Mouse (Mus musculus) liver, embryonic 12.5 days (tissue): ENCODE results near the gene Ears2. TPM values are rescaled to one million over a fixed set of nuclear protein-coding genes. Genes with fewer than 3 reads are reported as not detected.

ENCODE experiments used
- ATAC-seq: fragments of 200-750 bp; cut with Nextera tagmentation; 2 replicates; pipeline ENCODE4 v1.8.0; 2017; ENCODE audit warnings: moderate number of reproducible peaks, mild to moderate bottlenecking, moderate library complexity
- H3K27ac ChIP-seq: fragments of 300-500 bp; sonication (generic); 2 replicates; pipeline ENCODE4 v1.5.1; 2016; ENCODE audit warnings: mild to moderate bottlenecking
- H3K27me3 ChIP-seq: fragments of 300-500 bp; sonication (generic); replicated peaks from 2 replicates; pipeline ENCODE4 v1.6.1; 2016; ENCODE audit warnings: mild to moderate bottlenecking, moderate library complexity
- H3K36me3 ChIP-seq: fragments of 300-500 bp; sonication (generic); 2 replicates; pipeline ENCODE4 v1.6.1; 2016; ENCODE audit warnings: mild to moderate bottlenecking, moderate library complexity
- H3K4me1 ChIP-seq: fragments of 300-500 bp; sonication (generic); 2 replicates; pipeline ENCODE4 v1.6.1; 2016
- H3K4me2 ChIP-seq: fragments of 300-500 bp; sonication (generic); 2 replicates; pipeline ENCODE4 v1.6.1; 2016; ENCODE audit warnings: mild to moderate bottlenecking, moderate library complexity
- H3K4me3 ChIP-seq: fragments of 300-500 bp; sonication (generic); 2 replicates; pipeline ENCODE4 v1.5.1; 2016; ENCODE audit warnings: mild to moderate bottlenecking, moderate library complexity
- H3K9ac ChIP-seq: fragments of 300-500 bp; sonication (generic); 2 replicates; pipeline ENCODE4 v1.6.1; 2016; ENCODE audit warnings: mild to moderate bottlenecking, moderate library complexity
- H3K9me3 ChIP-seq: fragments of 300-500 bp; sonication (generic); replicated peaks from 2 replicates; pipeline ENCODE4 v1.6.1; 2016; ENCODE audit warnings: mild to moderate bottlenecking, moderate library complexity
- WGBS: fragments of 180-500 bp; shearing (Covaris S2); methylation state at CpG from one replicate; pipeline ENCODE4 v1.1.7; 2016; ENCODE audit not compliant: insufficient replicate concordance; 5-methylcytosine and 5-hydroxymethylcytosine counted together
- polyA plus RNA-seq: library from polyadenylated mRNA; unstranded; fragments of >200 nt; fragmentation: Nextera tagmentation; extraction: Ambion mirVana; gene quantifications from 2 replicates; pipeline ENCODE4 v1.2.1, GENCODE M21; 2016

Ears2 gene
- polyA plus RNA-seq, 1 experiment from 2014 or later: 10.8 TPM

DNA sequence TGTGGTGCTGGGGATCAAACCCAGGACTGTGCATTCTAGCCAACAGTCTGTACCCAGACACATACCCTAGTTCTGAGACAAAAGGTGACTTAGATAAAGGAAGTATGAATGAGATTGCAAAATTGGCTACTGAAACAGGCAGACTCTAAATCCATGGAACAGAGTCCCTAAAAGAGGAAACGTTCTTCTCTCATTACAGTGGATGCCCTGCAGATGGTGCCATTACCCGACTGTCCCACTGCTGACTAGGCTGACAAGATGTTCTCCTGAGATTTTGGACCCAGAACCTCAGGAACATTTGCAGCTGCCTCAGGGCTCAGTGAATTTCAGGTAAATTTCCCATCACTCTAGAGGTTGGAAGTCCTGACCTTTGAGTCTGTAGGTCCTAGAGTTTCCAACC lies 32.7 kb downstream of the Ears2 start:
- WGBS: 20% methylated on average over 2 of the region's 2 CpGs

DNA sequence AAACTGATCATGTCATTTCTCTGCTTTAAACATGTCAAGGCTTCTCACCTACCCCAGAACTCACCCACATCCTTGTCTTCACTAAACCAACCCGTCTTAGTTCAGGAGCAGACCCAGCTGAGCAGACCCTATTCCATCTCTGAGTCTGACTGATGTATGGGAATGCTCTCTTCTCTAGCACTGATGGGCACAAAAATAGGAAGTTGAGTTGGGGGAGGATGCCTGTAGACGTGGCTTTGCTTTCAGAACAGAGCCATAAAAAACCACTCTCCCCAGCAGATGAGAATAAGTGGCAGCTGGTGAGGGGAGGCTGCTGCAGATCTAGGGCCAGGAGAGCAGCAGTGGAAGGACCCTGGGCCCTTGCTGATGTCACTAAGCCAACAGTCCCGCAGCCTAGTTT lies 33.7 kb downstream of the Ears2 start:
- H3K4me1 ChIP-seq: no peaks in the 10 kb centered on the region; the same call in 1 of the 2 replicates
- no peak overlapping the region for H3K27ac ChIP-seq
- peaks cover 7% of the 10 kb centered on the region for H3K36me3 ChIP-seq
- ATAC-seq: no peak
- no peak overlapping the region for H3K9ac ChIP-seq
- H3K27me3 ChIP-seq: no peaks in the 10 kb centered on the region
- no peak overlapping the region for H3K4me2 ChIP-seq
- WGBS: 43% methylated on average over 3 of the region's 3 CpGs
- H3K4me3 ChIP-seq: no peak overlapping the region
- no peaks in the 10 kb centered on the region for H3K9me3 ChIP-seq

More for the DNA sequence above, 32.7 kb downstream of the Ears2 start:
- ATAC-seq: no peak
- peaks cover 16% of the 10 kb centered on the region for H3K36me3 ChIP-seq
- no peak overlapping the region for H3K9ac ChIP-seq
- H3K4me1 ChIP-seq: no peaks in the 10 kb centered on the region; the same call in 1 of the 2 replicates
- no peak overlapping the region for H3K4me2 ChIP-seq
- H3K27me3 ChIP-seq: no peaks in the 10 kb centered on the region
- no peak overlapping the region for H3K27ac ChIP-seq
- no peak overlapping the region for H3K4me3 ChIP-seq
- no peaks in the 10 kb centered on the region for H3K9me3 ChIP-seq

DNA sequence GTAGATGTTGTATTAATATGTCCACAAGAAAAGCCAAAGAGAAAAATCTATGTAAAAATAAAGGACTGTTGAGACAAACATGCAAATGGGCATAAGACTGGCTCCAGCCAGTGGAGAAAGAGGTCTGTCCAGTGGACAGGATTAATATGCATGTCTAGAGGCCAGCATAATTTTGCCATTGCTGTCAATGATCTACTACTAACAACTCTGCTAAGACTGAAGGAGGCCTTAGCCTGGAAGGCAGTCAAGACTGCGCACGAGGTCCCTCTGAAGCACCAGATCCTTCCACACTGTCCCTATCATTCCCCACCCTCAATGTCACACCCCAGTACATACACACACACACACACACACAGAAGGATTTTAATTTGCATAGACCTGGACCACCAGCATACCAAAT lies 44.9 kb downstream of the Ears2 start:
- no peak for ATAC-seq
- 93% methylated on average over 2 of the region's 2 CpGs for WGBS

GRCm38 (mm10) chr7:122020667-122021354 lies 46.3 kb downstream of the Ears2 start, which contains the start of gene Gga2:
Gene Gga2, minus strand, starts transcription at chr7:122021222.
- Histone ChIP-seq H3K4me3 (peak within 1 kb of the TSS; percentile 83), H3K9me3 (no peaks in the 10 kb centered on the region), H3K4me1 (peaks cover 56% of the 10 kb centered on the region), H3K36me3 (peaks cover 4% of the 10 kb centered on the region), H3K9ac (peak within 1 kb of the TSS; percentile 84), H3K27ac (peak within 1 kb of the TSS; percentile 89), H3K4me2 (peak within 1 kb of the TSS; percentile 95), H3K27me3 (no peaks in the 10 kb centered on the region)
- WGBS: under 1% methylated on average over 48 of the region's 50 CpGs
- ATAC-seq: peak; percentile 76

More for the DNA sequence above, 44.9 kb downstream of the Ears2 start:
- H3K36me3 ChIP-seq: peaks cover 4% of the 10 kb centered on the region
- H3K4me3 ChIP-seq: no peak overlapping the region
- H3K9ac ChIP-seq: no peak overlapping the region
- no peaks in the 10 kb centered on the region for H3K9me3 ChIP-seq
- H3K4me1 ChIP-seq: peaks cover 43% of the 10 kb centered on the region
- H3K4me2 ChIP-seq: no peak overlapping the region
- H3K27ac ChIP-seq: no peak overlapping the region
- no peaks in the 10 kb centered on the region for H3K27me3 ChIP-seq

- Histone ChIP-seq H3K4me3 (peak overlapping the region; percentile 83), H3K9me3 (no peaks in the 10 kb centered on the region), H3K27me3 (no peaks in the 10 kb centered on the region), H3K9ac (peak overlapping the region; percentile 84), H3K4me2 (peak overlapping the region; percentile 95), H3K36me3 (peaks cover 4% of the 10 kb centered on the region), H3K4me1 (peaks cover 62% of the 10 kb centered on the region), H3K27ac (peak overlapping the region; percentile 89)
- WGBS: 4% methylated on average over 6 of the region's 6 CpGs
- ATAC-seq: peak; percentile 3
Observed at GRCm38 (mm10) chr7:122020273-122020666, 46.8 kb downstream of the Ears2 start.

GRCm38 (mm10) chr7:122018978-122019377 lies 48.1 kb downstream of the Ears2 start:
- WGBS: 73% methylated on average over 7 of the region's 7 CpGs
- Histone ChIP-seq H3K4me1 (peaks cover 73% of the 10 kb centered on the region), H3K27ac (peak overlapping the region; percentile 89), H3K4me3 (peak overlapping the region; percentile 83), H3K9me3 (no peaks in the 10 kb centered on the region), H3K27me3 (no peaks in the 10 kb centered on the region), H3K36me3 (peaks cover 4% of the 10 kb centered on the region), H3K9ac (peak overlapping the region; percentile 64), H3K4me2 (peak overlapping the region; percentile 95)
- no peak for ATAC-seq

- H3K9ac ChIP-seq: peak overlapping the region; percentile 64
- peaks cover 75% of the 10 kb centered on the region for H3K4me1 ChIP-seq
- WGBS: 20% methylated on average over 3 of the region's 3 CpGs
- H3K36me3 ChIP-seq: peaks cover 8% of the 10 kb centered on the region
- H3K4me3 ChIP-seq: peak overlapping the region; percentile 83
- peak; percentile 84 for ATAC-seq
- peak overlapping the region; percentile 95 for H3K4me2 ChIP-seq
- H3K27me3 ChIP-seq: no peaks in the 10 kb centered on the region
- peak overlapping the region; percentile 89 for H3K27ac ChIP-seq
- no peaks in the 10 kb centered on the region for H3K9me3 ChIP-seq
Observed at GRCm38 (mm10) chr7:122018247-122018646, 48.8 kb downstream of the Ears2 start.

GRCm38 (mm10) chr7:122015734-122016133 lies 51.3 kb downstream of the Ears2 start:
- 67% methylated on average over 10 of the region's 10 CpGs for WGBS
- Histone ChIP-seq H3K27ac (peak overlapping the region; percentile 67), H3K4me1 (peaks cover 83% of the 10 kb centered on the region), H3K36me3 (peaks cover 27% of the 10 kb centered on the region), H3K4me2 (peak overlapping the region; percentile 55), H3K9me3 (no peaks in the 10 kb centered on the region), H3K4me3 (0 out of 2 replicates have a peak overlapping the region, but pooled peaks have one; percentile 2), H3K27me3 (no peaks in the 10 kb centered on the region), H3K9ac (peak overlapping the region; percentile 54)
- no peak for ATAC-seq

GRCm38 (mm10) chr7:122015105-122015504 lies 52.0 kb downstream of the Ears2 start:
- H3K9ac ChIP-seq: peak overlapping the region; percentile 54
- H3K36me3 ChIP-seq: peaks cover 34% of the 10 kb centered on the region
- no peaks in the 10 kb centered on the region for H3K9me3 ChIP-seq
- no peaks in the 10 kb centered on the region for H3K27me3 ChIP-seq
- peak; percentile 59 for ATAC-seq
- H3K27ac ChIP-seq: peak overlapping the region; percentile 67
- WGBS: 18% methylated on average over 8 of the region's 8 CpGs
- H3K4me3 ChIP-seq: 0 out of 2 replicates have a peak overlapping the region, but pooled peaks have one; percentile 2
- peaks cover 76% of the 10 kb centered on the region for H3K4me1 ChIP-seq
- H3K4me2 ChIP-seq: peak overlapping the region; percentile 55

DNA sequence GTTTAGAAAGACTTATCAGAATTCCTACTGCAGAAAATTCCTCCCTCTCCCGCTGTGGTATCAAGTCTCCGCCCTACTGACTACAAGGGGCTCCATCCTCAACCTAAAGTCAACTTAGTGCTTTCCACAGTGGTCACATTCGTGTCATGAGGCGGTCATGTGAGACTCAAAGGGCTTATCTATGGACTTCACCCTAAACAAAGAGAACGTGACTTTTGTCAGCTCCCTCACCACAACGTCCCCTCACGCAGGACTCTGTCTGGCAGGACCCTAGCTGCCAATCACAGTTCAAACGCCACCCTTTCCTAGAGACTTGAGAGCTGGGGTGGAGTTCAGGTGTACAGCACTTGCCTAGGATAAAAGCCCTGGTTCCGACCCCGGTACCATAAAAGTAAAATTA lies 54.1 kb downstream of the Ears2 start:
- H3K9ac ChIP-seq: no peak overlapping the region
- no peak overlapping the region for H3K4me2 ChIP-seq
- no peak overlapping the region for H3K4me3 ChIP-seq
- WGBS: 45% methylated on average over 10 of the region's 10 CpGs
- no peak overlapping the region for H3K27ac ChIP-seq
- H3K9me3 ChIP-seq: no peaks in the 10 kb centered on the region
- no peaks in the 10 kb centered on the region for H3K27me3 ChIP-seq
- no peak for ATAC-seq
- H3K36me3 ChIP-seq: peaks cover 53% of the 10 kb centered on the region
- peaks cover 55% of the 10 kb centered on the region for H3K4me1 ChIP-seq

GRCm38 (mm10) chr7:122012370-122012769 lies 54.7 kb downstream of the Ears2 start:
- Histone ChIP-seq H3K9ac (no peak overlapping the region), H3K4me3 (no peak overlapping the region), H3K27ac (no peak overlapping the region), H3K9me3 (no peaks in the 10 kb centered on the region), H3K4me1 (peaks cover 49% of the 10 kb centered on the region), H3K27me3 (no peaks in the 10 kb centered on the region), H3K4me2 (no peak overlapping the region), H3K36me3 (peaks cover 56% of the 10 kb centered on the region)
- ATAC-seq: no peak
- WGBS: 87% methylated on average over 4 of the region's 4 CpGs

GRCm38 (mm10) chr7:122000396-122000795 lies 66.7 kb downstream of the Ears2 start:
- no peak overlapping the region for H3K4me2 ChIP-seq
- H3K4me3 ChIP-seq: no peak overlapping the region
- WGBS: 59% methylated on average over 8 of the region's 8 CpGs

More at GRCm38 (mm10) chr7:122000396-122000795, 66.7 kb downstream of the Ears2 start:
- H3K4me1 ChIP-seq: no peaks in the 10 kb centered on the region
- no peak overlapping the region for H3K27ac ChIP-seq
- H3K9ac ChIP-seq: no peak overlapping the region
- ATAC-seq: no peak
- H3K36me3 ChIP-seq: peaks cover 95% of the 10 kb centered on the region
- H3K9me3 ChIP-seq: no peaks in the 10 kb centered on the region
- H3K27me3 ChIP-seq: no peaks in the 10 kb centered on the region
